Mouse (Mus musculus): ENCODE data around the gene Vps45.
"Not testable (repeated sequence)": the region's sequence is repeated elsewhere in the genome, so short reads cannot be mapped to it uniquely, and the experiment has no call there.

DNA sequence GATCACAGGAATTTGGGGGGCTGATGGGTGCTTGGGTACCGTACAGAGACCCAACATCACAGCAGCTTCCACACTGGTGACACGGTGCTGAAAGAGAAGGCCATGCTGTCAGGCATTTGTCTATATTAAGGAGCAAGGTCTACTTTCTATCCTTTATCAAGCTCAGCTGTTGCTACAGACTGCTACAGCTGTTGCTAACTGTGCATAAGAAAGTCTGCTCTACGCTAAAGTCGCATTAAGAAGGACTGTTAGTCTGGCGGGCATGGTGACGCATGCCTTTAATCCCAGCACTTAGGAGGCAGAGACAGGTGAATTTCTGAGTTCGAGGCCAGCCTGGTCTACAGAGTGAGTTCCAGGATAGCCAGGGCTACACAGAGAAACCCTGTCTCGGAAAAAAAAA is 96.1 kb downstream of the Vps45 start:
- not testable (repeated sequence) for TF ChIP-seq CTCF, EP300 (IDR thresholded peaks at IDR 0.05; ENCODE audit: low read depth)

Data from liver, embryonic 14.5 days (tissue).